Mouse (Mus musculus): ENCODE data around the gene Arid3a. TPM values are rescaled to one million over a fixed set of nuclear protein-coding genes. Genes with fewer than 3 reads are reported as not detected.

Gene Arid3a
- total and polyA plus RNA-seq, 2 experiments = 0.37 to 0.69 TPM

- peak overlapping the region; percentile 10 for H3K9ac ChIP-seq (ENCODE audit: low read depth, low read length)
- H3K4me1 ChIP-seq (ENCODE audit: control insufficient read depth, insufficient read depth, low read length) = peaks cover 12% of the 10 kb centered on the region
Measured at GRCm38 (mm10) chr10:79989272-79989786, 62.5 kb downstream of the Arid3a start.

DNA sequence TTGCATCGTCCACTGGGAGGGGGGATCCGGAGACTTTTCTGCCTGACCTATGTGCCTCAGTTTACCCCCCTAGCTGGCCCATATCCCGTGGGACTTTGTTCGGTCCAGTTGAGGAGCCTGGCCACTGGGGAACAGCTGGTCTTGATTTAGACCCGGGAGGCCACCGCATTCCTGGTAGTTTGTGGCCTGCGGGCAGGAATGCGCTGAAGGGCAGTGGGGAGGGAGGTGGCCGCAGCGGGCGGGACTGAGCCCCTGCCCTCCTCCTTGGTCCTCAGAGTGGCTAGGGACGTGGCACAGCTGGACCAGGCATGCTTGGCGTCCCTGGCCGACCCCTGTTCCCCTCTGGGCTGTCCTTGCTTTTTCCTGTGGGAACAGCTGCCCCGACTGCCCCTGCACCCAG, 63.0 kb downstream of the Arid3a start:
- H3K27me3 ChIP-seq (ENCODE audit: control insufficient read depth, insufficient read depth, low read length) = 0 out of 2 replicates have a peak, but pooled peaks cover 2% of the 10 kb centered on the region
- TF ChIP-seq POLR2A (IDR thresholded peaks at IDR 0.05; ENCODE audit: extremely low read depth, insufficient read depth, low read length) = no peak
- no peak for TF ChIP-seq CTCF (IDR thresholded peaks at IDR 0.05; ENCODE audit: low read depth, low read length)
- no peaks in the 10 kb centered on the region for H3K36me3 ChIP-seq (ENCODE audit: control insufficient read depth, insufficient read depth, low read length)
- H3K4me1 ChIP-seq (ENCODE audit: control insufficient read depth, insufficient read depth, low read length) = peaks cover 12% of the 10 kb centered on the region
- H3K27ac ChIP-seq (replicated peaks; ENCODE audit: insufficient read depth, low read depth, low read length) = no peak overlapping the region
- no peaks in the 10 kb centered on the region for H3K79me2 ChIP-seq (ENCODE audit: control insufficient read depth, insufficient read depth, low read length)
- no peak for DNase-seq (ENCODE audit: extremely low read depth, low read depth, low spot score)
- WGBS = 34% methylated on average over 15 of the region's 15 CpGs
- H3K9ac ChIP-seq (ENCODE audit: low read depth, low read length) = peak overlapping the region; percentile 25
- peak overlapping the region; percentile 62; the same call in 1 of the 2 replicates for H3K4me3 ChIP-seq (ENCODE audit: insufficient read depth, low read depth, low read length)

More at GRCm38 (mm10) chr10:79989272-79989786, 62.5 kb downstream of the Arid3a start:
- H3K27ac ChIP-seq (replicated peaks; ENCODE audit: insufficient read depth, low read depth, low read length) = no peak overlapping the region; the same call in 1 of the 2 replicates
- H3K27me3 ChIP-seq (ENCODE audit: control insufficient read depth, insufficient read depth, low read length) = 0 out of 2 replicates have a peak, but pooled peaks cover 2% of the 10 kb centered on the region
- H3K79me2 ChIP-seq (ENCODE audit: control insufficient read depth, insufficient read depth, low read length) = no peaks in the 10 kb centered on the region
- H3K4me3 ChIP-seq (ENCODE audit: insufficient read depth, low read depth, low read length) = peak overlapping the region; percentile 62
- TF ChIP-seq CTCF (IDR thresholded peaks at IDR 0.05; ENCODE audit: low read depth, low read length) (no peak), POLR2A (IDR thresholded peaks at IDR 0.05; ENCODE audit: extremely low read depth, insufficient read depth, low read length) (no peak)
- no peaks in the 10 kb centered on the region for H3K36me3 ChIP-seq (ENCODE audit: control insufficient read depth, insufficient read depth, low read length)
- DNase-seq (ENCODE audit: extremely low read depth, low read depth, low spot score) = no peak
- 45% methylated on average over 8 of the region's 8 CpGs for WGBS

GRCm38 (mm10) chr10:79991099-79991498, 64.3 kb downstream of the Arid3a start:
- 81% methylated on average over 12 of the region's 12 CpGs for WGBS
- Histone ChIP-seq H3K9ac (ENCODE audit: low read depth, low read length) (no peak overlapping the region), H3K27me3 (ENCODE audit: control insufficient read depth, insufficient read depth, low read length) (0 out of 2 replicates have a peak, but pooled peaks cover 2% of the 10 kb centered on the region), H3K4me3 (ENCODE audit: insufficient read depth, low read depth, low read length) (no peak overlapping the region), H3K4me1 (ENCODE audit: control insufficient read depth, insufficient read depth, low read length) (peaks cover 6% of the 10 kb centered on the region; the same call in 1 of the 2 replicates), H3K79me2 (ENCODE audit: control insufficient read depth, insufficient read depth, low read length) (no peaks in the 10 kb centered on the region), H3K36me3 (ENCODE audit: control insufficient read depth, insufficient read depth, low read length) (no peaks in the 10 kb centered on the region), H3K27ac (replicated peaks; ENCODE audit: insufficient read depth, low read depth, low read length) (no peak overlapping the region)
- no peak for TF ChIP-seq CTCF (IDR thresholded peaks at IDR 0.05; ENCODE audit: low read depth, low read length)
- TF ChIP-seq POLR2A (IDR thresholded peaks at IDR 0.05; ENCODE audit: extremely low read depth, insufficient read depth, low read length) = no peak
- no peak for DNase-seq (ENCODE audit: extremely low read depth, low read depth, low spot score)

- H3K4me1 ChIP-seq (ENCODE audit: control insufficient read depth, insufficient read depth, low read length) = peaks cover 4% of the 10 kb centered on the region; the same call in 1 of the 2 replicates
- TF ChIP-seq CTCF (IDR thresholded peaks at IDR 0.05; ENCODE audit: low read depth, low read length) = peak; percentile 30; the same call in 1 of the 2 replicates
- TF ChIP-seq POLR2A (IDR thresholded peaks at IDR 0.05; ENCODE audit: extremely low read depth, insufficient read depth, low read length) = no peak
Measured at GRCm38 (mm10) chr10:79991548-79991947, 64.7 kb downstream of the Arid3a start.

DNA sequence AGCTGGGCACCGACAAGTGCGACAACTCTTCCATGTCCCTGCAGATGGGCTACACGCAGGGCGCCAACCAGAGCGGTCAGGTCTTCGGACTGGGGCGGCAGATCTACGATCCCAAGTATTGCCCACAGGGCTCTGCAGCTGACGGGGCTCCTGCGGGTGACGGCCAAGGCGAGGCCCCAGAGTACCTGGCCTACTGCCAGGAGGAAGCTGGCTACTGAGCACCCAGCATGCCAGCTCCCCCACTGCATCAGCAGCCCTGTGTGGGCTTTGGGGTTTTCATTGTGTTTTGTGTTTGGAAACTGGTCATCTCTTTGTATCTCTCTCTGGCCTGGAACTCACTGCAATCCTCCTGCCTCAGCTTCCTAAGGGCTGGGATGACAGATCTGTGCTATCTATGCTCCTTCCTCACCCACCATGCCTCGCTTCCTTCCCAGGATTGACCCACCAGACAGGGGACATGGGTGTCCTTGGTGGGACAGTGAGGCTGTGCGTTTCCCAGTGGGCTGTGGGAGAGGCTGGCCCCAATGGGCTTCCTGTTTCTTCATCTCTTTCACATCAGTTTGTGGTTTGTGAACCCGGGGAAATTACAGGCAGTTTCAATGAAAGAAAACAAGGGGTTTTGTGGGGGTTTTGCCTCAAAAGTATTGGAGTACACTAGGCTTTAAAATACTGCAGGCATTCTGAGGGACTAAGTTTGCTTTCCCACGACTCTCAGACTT, 67.7 kb downstream of the Arid3a start:
- no peak for DNase-seq (ENCODE audit: extremely low read depth, low read depth, low spot score)
- Histone ChIP-seq H3K79me2 (ENCODE audit: control insufficient read depth, insufficient read depth, low read length) (no peaks in the 10 kb centered on the region), H3K4me3 (ENCODE audit: insufficient read depth, low read depth, low read length) (no peak overlapping the region), H3K36me3 (ENCODE audit: control insufficient read depth, insufficient read depth, low read length) (no peaks in the 10 kb centered on the region), H3K27me3 (ENCODE audit: control insufficient read depth, insufficient read depth, low read length) (no peaks in the 10 kb centered on the region), H3K27ac (replicated peaks; ENCODE audit: insufficient read depth, low read depth, low read length) (no peak overlapping the region), H3K9ac (ENCODE audit: low read depth, low read length) (no peak overlapping the region), H3K4me1 (ENCODE audit: control insufficient read depth, insufficient read depth, low read length) (no peaks in the 10 kb centered on the region)
- TF ChIP-seq CTCF (IDR thresholded peaks at IDR 0.05; ENCODE audit: low read depth, low read length) = no peak
- no peak for TF ChIP-seq POLR2A (IDR thresholded peaks at IDR 0.05; ENCODE audit: extremely low read depth, insufficient read depth, low read length)
- 87% methylated on average over 16 of the region's 16 CpGs for WGBS

More at GRCm38 (mm10) chr10:79991548-79991947, 64.7 kb downstream of the Arid3a start:
- Histone ChIP-seq H3K27ac (replicated peaks; ENCODE audit: insufficient read depth, low read depth, low read length) (no peak overlapping the region), H3K36me3 (ENCODE audit: control insufficient read depth, insufficient read depth, low read length) (no peaks in the 10 kb centered on the region), H3K79me2 (ENCODE audit: control insufficient read depth, insufficient read depth, low read length) (no peaks in the 10 kb centered on the region), H3K4me3 (ENCODE audit: insufficient read depth, low read depth, low read length) (no peak overlapping the region), H3K9ac (ENCODE audit: low read depth, low read length) (no peak overlapping the region), H3K27me3 (ENCODE audit: control insufficient read depth, insufficient read depth, low read length) (0 out of 2 replicates have a peak, but pooled peaks cover 2% of the 10 kb centered on the region)
- DNase-seq (ENCODE audit: extremely low read depth, low read depth, low spot score) = no peak
- 92% methylated on average over 6 of the region's 6 CpGs for WGBS

Data from liver, adult 2 months (tissue).